Mouse (Mus musculus) common myeloid progenitor, adult 5-6 weeks (primary cell): ENCODE measurements at regions not wholly inside any gene's neighbourhood (a gene's known extent, or its start where the extent isn't known, plus 50 kb on each side); places are given as distances from the start of the nearest gene placed in this dataset.
A peak's percentile ranks its signal among the peaks of the same experiment; 100 is the strongest.

Source experiments
- ATAC-seq: replicated peaks from 2 replicates; pipeline ENCODE4 v1.8.0; 2016; ENCODE audit warnings: low read depth, mild to moderate bottlenecking, moderate TSS enrichment, inconsistent platforms; ENCODE audit not compliant: poor library complexity, severe bottlenecking

DNA sequence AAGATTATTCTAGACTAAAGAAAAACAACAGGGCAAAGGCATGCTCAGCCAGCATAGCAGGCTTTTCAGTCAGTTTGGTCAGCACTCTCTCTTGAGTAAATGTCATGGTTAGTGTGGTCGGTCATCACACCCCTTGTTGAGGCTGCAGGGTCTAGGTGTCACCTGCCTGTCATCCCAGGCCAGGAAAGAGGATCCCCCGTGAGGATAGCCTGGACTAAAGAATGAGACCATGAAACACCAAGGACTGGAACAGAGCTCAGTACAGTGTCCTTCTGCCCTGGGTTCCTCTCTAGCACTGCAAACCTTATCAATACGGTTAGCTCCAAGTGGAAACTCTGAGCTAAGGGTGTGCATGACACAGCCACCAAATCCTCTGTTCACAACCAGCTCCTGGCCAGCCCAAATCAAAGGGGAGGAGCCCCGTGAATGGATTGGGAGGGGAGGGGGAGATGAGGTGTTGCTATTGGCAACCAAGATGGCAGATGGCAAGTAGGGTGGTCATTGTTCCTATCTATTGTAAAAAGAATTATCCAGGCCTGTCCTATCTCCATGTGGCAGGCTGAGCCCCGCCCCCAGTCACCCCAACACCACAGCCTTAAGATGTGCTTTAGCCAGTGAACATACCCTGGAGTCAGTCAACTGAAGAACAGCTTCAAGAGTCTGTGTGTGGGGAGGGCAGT is 87.4 kb downstream of the Cstad start:
- ATAC-seq: no peak

DNA sequence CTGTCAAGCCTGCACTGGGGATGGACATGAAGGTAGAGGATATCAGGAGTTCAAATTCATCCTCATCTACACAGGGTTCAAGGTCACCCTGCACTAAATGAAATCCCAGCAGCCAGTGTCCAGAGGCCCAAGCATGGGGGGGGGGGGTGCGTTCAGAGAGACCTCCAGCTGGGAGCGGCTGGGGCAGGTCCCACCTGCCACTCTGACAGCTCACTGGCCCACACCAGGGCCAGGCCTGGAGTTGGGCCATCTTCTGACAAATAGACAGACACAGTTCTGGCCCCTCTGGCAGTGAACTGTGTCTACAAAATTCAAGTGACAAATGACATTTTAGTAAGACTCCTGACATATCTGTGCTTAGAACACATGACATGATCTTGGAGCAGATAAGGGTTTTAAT is 86.8 kb downstream of the Cstad start:
- no peak for ATAC-seq

DNA sequence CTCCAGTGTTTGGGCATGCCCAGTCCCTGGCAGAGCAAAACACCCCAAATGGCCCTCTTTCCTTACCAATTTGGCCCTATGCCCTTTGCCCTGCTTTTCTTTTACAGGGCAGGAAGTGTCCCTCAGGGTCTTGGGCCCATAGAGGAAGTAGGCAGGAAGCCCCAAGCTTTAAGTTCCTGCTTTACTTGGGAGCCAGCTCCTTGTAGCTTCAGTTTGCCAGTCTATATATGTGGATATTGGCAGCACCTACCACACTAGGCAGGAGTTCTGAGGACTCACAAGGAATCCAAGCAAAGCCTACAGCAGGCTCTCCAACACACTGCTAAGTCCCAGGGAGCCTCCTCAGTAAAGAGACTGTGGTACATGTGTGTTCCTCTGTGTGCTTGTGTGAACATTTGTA is 84.2 kb downstream of the Cstad start:
- no peak for ATAC-seq

GRCm38 (mm10) chr2:30677498-30677897 is 82.7 kb downstream of the Cstad start:
- peak; percentile 17 for ATAC-seq

GRCm38 (mm10) chr2:30676833-30677459 is 82.1 kb downstream of the Cstad start:
- ATAC-seq: peak; percentile 60

DNA sequence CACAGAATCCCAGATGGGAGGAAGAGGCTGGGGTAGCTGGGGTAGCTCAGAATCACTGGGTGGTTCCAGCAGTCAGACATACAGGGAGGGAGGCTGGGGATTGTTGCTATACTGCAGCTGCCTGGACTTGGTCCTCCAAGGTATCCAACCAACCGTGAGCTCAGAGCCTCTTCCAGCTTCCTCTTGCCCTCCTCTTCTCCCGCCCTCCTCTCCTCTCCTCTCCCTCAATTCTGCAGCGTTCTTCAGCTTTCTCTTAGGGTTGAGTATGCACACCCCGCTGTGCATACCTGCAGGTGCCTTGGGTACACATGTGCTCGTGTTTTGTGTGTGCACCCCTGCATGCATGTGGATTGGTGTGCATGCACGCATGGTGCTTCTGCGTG is 81.6 kb downstream of the Cstad start:
- ATAC-seq: no peak

DNA sequence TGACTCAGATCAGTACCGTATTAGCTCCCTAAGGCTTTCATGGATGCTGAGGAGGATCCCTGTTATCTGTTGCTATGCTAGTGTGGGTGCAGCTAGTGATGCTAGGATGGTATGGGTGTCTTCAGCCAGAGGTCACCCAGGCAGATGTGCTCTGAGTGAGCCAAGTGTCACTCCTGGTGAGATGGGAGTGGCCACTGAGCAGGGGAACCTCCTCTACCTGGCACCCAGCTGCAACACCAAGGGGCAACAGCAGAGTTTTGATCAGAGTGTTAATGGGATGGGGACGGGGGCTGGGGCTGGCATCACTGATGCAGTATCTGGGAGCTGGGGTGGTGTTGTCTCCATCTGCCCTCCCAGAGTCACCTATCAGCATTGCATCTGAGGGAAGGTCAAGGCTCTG is 81.0 kb downstream of the Cstad start:
- no peak for ATAC-seq

DNA sequence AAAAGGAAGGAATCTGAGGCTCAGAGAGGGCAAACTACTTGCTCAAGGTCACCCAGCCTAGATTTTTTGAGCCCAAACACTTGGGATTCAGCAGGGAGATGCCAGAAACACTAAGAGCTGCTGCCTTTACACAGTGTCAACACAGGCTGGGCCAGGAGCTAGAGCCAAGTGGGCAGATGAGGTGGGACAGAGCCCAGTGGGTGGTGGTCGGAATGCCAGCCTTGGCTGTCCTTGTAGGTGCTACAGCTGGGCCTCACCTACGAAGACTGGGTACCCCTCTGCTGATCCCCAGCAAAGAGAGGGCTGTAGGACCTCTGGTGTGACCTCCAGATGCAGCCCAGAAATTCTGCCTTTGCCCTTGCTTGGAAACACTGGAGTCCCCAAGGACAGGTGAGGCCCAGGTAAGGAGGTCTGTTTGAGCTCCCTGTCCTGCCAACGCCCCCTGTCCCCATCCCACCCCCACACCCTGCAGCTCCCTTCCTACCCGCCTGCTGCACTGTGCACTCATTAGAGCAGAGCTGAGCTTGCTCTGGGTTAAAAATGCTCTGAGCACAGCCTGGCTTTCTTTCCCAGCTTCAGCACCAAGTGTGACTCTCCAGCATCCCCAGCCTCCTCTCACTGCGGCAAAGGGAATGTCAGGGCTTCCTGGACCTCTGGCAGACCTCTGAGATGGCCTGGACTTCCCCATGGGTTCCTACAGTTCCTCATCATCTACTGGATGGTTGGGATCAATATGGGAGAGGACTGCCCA is 76.2 kb downstream of the Cstad start:
- ATAC-seq: no peak

DNA sequence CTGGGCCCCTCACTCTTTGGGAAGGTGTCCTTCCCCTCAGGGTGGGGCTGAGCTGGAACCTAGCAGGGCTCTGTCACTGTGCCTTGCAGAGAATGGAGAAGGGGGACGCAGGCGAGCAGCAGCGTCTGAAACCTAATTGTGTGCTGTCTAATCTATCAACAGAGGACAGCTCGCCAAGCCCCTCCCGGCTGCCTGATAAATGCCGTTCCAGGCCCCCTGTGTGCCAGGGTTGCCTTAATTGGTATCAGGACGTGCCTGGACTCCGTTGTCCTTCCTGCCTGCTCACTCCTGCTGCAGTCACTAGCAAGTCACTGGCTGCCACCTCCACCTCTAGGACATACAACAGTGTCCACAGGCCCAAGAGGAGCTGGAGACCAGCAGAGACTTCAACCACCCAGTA is 72.6 kb downstream of the Cstad start:
- no peak for ATAC-seq

DNA sequence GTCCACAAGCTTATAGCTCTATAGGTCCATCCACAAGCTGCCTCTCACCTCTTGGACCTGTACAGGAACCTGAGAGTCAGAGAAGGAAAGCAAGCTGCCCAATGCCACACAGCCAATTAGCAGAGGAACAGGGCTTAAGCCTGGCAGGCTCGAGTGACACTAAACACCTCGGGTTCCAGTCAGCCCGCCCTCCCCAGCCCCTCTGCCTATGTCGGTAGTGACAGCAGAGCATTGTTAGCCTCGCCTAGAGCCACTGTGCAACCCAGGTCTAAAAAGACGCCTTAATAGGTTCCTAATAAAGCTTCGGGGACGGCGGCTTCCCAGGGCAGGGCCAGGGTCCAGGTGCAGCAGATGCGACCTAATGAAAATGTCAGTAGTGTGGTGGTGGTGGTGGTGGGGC is 66.3 kb downstream of the Cstad start:
- ATAC-seq: no peak

GRCm38 (mm10) chr2:30660613-30660991 is 65.8 kb downstream of the Cstad start:
- ATAC-seq: peak; percentile 35

DNA sequence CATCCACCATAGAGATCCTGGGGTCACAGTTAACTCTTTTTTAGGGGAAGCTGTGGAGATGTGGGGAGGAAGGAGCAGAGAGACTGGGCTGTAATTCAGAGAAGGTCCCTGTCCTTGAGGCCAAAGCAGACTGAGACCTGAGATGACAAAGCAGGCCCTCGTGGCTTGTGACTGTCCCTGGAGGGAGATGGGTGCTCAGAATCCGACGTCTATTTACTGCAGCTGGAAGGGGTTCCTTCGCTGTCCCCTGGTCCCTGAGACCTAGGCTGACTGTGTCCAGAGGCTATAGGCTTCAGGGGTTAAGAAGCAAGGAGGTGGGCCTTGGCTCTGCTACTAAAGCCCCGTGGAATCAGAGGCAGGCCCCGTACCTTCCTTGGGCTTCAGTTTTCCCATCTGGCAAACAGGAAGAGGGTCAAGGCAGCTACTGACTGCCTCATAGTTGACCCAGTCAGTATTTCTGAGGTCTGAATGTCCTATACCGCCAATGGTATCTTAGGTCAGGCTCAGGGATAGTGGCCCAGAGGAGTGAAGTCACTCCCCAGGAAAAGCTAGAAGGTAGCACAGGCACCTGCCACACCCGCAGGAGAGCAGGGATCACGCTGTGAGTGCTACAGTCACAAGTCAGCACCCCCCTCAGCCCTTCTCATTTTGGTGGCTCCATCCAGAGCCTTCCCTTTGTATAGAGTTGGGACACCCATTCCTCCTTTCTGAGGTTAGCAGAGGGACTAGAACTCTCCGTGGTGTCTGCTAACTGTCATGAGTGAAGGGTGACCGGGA is 65.2 kb downstream of the Cstad start:
- no peak for ATAC-seq

DNA sequence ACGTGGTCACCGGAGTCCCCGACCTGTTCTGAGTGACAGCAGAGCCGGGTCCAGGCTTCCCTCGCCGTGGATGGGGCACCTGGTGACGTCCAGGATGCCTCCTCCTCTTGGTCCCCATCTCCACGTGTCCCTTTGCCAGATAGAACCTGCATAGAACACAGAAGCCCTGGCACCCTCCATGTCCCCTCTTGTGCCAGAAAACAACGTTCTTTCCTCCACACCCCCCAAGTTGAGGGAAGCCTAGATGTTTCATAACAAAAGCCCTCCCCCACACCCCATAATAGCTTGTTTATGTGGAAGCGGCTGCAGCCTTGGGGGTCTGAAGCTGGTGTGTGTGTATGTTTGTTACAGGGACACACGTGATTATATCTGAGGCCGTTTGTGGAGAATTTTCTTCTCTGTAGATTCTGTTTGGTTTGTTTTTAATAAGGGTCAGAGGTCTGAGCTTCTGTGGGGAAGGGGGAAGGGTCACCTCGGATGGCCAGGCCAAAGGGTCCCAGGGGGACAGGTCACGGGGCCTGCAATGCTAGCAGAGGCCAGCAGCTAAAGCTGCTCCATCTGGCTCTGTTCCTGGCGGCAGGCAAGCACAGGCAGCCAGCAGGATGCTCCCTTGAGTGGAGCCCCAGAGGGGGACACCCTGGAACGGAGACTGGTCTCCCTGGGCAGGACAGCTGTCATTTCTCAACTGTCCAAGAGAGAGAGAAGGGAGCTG is 64.2 kb downstream of the Cstad start:
- ATAC-seq: no peak
